Mouse (Mus musculus) cerebellum, postnatal 25 days (tissue): ENCODE measurements around the gene Gm26920.
A peak's percentile ranks its signal among the peaks of the same experiment; 100 is the strongest.

Source experiments
- DNase-seq, 2 experiments: peaks; one replicate each; pipeline ENCODE4 v3.0.0; 2021; ENCODE audit warnings: mixed read lengths in 2 of 2

Gm26920 gene

DNA sequence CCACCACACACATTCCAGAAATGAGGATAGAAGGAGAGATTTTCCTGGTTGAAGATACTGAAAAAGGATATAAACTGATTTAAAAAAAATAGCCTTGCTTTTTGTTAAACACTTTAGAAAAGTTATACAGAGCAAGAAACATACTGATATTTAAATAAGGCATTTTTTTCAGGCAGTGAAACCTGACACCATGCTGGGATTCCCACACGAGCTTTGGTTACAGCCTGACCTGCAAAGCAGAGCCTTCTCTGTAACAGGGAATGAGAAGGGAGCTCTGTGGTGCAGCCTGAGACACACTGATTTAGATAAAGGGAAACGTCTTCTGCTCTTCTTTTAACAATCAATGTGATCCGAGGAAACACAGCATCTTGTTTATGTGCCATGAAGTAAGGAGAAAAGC is 36.6 kb downstream of the Gm26920 start:
- DNase-seq: no peak

DNA sequence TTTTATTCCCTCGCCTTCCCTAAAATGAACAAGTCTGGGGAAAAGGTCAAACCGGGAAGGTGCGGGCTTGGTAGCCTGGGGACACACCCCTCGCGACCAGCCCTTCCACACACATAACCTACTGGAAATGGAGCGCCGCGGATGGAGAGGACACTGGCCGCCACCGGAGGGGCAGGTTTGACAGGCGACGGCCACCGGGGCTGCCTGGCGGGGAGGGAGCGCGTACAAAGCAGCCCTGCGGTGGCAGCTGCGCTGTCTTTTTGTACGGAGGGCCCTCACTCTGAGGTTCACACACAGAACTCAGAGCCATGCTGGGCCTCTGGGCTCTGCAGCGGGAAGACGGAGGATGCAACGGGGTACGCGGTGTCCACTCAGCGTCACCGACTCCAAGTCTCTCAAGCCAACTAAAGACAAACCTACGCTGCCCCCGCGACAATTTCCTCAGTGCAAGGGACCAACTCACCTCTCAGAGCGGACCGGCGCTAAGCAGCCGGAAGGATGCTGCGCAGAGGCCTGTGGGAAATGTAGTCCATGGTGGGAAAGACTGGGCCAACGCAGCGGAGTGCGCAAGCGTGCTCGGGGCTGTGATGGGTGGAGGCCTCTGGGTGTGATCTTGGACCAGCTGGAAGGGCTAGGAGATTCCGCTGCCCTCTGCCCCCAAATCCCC is 39.2 kb downstream of the Gm26920 start, which contains the start of gene Zfp14:
Zfp14 (minus strand) TSS at position 499 of the 667 bp plus-strand sequence.
- DNase-seq: peak; percentile 94 to 96

DNA sequence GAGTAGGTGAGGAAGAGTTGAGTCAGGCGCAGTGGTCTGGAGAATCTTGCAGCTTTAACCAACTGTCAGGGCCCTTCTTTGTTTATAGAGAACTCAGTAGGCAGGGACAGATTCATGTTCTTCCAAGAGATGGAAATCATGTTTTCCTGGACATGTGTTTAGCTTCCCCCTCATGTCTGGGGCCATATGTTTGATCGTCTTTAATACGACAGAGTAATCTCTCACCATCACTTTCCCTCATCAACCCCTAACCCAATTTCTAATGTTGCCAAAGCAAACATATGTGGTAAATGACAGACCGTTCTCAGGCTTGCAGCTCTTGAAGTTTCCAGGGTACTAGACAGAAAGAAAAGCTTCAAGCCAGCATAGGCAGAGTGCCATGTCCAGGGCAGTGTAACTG is 42.1 kb downstream of the Gm26920 start:
- no peak for DNase-seq

DNA sequence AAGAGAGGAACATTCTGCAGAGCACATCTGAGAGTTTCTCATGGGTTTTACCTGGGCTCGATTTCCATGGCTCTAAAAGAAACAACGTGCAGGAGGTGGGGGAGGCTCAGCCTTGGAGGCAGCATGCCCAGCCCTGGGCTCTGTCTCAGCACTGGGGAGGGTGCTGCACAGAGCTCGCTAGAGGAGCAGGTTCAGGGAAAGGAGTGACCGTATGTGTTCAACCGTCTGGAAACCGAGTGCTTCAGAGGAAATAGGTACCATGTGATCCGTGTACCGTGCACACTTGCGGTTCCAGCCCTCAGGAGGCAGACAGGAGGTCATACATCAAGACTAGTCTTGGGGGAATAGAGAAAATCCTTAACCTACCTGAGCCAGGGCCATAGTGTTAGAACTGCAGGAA is 45.9 kb downstream of the Gm26920 start:
- no peak for DNase-seq

DNA sequence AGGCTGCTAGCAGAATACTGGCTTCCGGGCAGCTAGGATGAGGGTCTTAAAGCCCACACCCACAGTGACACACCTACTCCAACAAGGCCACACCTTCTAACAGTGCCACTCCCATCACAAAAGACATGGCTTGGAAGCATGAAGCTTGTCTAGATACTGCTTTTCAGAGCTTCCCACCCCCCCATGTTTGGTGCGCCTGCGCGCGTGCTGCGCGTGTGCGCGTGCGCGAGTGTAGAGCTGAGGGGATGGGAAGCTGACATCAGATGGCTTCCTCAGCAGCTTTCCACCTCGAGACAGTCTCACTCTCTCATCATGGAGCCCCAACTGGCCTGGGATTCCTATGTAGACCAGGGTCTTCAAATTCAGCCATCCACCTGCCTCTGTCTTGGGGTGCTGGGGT is 55.9 kb downstream of the Gm26920 start:
- no peak for DNase-seq

DNA sequence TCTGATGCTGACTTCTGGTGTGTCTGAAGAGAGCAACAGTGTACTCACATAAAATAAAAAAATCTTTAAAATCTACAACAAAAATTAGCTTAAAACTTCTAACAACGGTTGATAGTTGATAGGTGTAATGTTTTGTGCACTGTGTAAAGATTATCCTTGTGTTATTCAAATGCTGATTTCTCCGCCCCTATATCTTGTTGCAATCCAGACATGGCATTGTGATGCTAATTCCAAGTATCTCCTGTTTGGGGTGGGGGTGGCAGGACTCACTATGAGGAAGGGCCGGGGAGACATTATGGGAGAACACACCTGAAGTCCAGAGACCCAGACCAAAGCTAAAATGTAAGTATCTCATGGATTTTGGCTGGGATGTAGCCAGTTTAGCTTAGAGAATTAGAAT is 58.8 kb downstream of the Gm26920 start:
- DNase-seq: no peak

DNA sequence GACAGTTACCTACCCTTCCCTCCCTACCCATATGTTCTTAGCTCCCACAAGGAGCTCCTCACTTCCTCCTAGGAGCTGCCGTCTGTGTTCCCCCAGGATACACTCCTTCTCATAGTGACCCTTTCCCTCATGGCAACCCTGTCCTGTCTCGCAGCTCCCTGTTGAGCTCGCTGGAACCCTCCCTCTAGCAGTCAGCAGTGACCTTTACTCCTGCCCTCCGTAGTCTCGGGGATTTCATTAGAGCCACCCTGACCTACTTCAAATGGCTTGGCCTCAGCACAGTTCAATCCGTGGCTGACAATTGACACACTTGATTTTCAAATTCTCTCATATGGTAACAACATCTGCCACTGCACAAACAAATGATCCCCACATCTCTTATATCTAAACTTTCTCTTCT is 59.5 kb downstream of the Gm26920 start:
- no peak for DNase-seq

DNA sequence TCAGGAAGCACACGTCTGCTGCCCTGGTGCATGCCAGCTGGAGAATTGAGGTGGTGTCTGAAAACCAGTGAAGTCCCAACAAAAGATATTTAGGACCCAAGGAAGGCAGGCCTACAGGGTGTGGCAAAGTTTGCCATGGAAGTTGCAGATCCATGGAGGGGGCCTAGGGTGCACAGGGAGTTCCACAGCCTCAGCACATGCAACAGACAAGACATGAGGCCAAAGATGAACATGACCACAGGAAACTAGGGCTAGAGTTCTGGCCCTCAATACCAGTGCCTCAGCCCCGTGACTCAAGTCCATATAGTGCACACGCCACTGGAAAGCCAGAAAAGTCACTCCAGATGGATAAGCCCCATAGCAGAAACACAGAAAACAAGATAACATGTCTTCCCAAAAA is 61.6 kb downstream of the Gm26920 start:
- DNase-seq: no peak

DNA sequence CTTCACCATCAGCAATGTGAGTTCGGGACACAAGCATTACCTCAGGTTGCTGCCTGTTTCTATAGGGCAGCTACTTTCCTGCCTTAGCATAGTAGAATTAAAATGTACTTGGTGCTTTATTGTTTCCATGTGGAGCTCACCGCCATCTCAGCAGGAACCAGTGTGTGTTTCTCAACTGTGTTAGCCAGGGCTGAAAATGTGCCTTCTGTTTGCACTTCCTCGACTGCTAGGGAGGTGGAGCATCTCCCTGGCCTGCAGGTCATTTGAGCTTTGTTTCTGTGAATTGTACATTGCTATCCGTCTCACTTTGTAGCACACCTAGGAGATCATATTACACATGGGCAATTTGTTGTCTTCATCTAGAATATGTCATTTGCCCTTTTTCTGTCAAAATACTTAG is 62.9 kb downstream of the Gm26920 start:
- DNase-seq: no peak

DNA sequence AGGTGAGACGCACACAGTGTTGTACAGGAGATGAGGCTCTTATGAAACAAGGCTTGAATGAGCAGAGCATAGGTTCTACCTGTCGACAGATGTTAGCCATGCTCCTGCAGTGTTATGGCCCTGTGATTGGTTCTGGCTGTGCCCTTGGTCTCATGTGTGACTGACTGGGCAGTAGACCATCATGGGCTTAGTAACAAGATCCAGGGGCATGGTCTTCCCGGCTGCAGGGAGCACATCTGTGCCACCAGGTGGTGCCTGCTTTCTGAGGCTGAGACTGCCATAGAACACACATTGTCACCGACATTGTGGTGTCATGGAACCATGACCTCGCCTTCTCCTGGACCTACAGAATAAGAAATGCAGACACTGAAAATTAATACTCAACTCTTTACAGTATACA is 64.9 kb downstream of the Gm26920 start:
- no peak for DNase-seq

DNA sequence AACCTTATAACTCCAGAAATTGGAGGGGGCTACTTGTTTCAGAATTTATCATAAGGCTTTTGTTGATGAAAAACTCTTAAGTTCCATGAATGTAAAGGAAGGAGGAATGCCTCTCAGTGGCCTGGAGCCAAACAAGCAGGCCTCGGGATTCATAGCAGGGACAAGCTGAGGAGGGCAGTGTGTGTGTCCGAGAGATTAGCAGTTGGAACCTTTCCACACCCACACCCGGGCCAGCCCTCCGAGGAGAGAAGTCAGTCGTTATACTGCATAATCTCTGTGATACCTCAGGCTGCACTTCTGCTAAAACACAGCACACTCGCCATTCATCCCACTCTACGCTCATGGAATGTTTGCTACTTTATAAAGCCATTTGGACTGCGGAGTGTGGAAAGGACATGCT is 66.4 kb downstream of the Gm26920 start:
- no peak for DNase-seq

DNA sequence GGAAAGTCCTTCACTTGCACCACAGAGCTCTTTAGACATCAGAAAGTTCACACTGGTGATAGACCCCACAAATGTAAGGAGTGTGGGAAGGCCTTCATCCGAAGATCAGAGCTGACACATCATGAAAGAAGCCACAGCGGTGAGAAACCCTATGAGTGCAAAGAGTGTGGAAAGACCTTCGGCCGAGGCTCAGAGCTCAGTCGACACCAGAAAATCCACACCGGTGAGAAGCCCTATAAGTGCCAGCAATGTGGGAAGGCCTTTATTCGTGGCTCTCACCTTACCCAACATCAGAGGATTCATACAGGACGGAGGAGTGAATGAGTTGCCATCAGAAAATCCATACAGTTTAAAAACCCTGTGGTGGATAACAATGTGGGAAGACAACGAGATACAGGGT is 66.9 kb downstream of the Gm26920 start:
- no peak for DNase-seq

DNA sequence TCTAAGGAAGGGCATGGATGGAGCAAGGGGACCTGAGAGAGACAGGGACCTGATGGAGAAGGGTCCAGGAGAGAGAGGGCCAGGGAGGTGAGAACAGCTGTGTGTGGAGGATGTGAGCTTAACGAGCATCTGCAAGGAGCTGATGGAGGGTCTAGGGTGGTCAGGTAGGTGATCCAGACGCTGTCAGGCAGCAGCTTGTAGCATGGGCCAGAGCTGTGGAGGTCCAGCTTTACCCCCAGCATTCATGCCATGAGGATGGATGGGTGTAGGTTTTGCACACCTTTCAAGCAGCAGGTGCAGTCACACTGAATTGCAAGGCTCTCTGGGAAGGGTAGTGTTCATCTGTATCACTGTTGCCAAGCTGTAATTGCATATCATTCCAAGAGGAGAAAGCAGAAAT is 70.7 kb downstream of the Gm26920 start:
- no peak for DNase-seq

DNA sequence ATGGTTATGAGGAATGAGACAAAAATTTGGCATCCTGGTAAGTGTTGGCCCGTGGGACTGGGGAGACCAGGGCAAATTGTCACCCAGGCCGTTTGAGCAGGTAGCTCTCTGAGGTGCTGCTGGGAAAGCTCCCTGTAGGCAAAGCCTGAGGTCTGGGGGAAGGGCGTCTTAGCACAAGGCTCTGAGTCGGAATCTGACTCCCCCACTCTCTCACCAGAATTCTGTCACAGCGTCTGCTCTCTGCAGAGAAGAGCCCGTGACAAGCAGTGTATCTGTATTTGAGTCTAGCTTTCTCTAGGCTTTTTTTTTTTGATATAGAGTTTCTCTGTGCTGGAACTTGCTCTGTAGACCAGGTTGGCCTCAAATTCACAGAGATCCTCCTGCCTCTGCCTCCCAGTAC is 73.0 kb downstream of the Gm26920 start:
- DNase-seq: no peak

DNA sequence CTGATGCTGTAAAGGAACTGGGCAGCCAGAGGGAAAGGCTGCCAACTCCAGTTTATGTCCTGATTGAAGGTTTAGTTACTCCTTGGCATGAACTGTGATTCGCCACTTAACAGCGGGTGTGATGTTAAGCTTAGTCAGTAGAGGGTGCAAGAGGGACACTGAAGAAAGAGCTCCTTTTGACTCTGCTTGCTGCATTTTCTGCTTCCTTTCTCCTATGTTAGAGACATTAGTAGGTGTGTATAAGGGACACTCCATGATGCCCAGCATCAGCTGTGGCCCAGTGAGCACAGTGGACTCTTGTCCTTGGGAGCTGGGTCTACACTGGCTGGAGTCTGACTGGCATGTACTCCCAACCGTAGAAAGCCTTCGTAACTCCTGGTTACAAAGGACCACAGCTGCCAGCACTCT is 77.2 kb downstream of the Gm26920 start:
- DNase-seq: peak; percentile 43 to 69

DNA sequence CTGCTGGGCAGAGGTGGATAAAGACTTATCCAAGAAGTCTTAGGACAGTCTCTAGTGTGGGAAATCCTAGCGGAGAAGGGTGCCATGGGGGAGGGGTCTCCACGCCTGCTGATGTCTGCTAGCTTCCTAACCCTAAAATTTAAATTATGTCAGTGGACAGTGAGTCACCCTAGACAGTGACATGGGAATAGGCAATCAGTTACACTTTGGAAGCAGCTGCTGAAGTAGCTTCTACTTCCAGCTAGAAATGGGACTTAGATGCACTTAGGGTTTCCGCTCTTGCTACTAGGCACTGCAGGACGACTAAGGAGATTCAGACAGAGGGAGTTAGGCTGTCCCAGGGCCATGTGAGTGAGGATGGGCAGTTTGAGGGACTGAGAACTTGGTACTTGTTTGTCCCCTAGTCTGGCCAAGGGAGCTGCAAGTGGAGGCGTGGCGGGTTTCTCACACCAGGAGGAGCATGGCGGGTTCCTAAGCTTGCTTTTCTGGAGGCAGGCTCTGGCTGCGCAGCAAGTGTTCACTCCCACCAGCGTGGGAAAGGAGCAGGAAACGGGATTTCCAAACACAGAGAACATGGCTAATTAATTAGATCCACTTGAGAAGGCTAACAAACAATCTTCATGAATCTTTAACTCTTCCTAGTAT is 79.5 kb downstream of the Gm26920 start:
- DNase-seq: no peak

DNA sequence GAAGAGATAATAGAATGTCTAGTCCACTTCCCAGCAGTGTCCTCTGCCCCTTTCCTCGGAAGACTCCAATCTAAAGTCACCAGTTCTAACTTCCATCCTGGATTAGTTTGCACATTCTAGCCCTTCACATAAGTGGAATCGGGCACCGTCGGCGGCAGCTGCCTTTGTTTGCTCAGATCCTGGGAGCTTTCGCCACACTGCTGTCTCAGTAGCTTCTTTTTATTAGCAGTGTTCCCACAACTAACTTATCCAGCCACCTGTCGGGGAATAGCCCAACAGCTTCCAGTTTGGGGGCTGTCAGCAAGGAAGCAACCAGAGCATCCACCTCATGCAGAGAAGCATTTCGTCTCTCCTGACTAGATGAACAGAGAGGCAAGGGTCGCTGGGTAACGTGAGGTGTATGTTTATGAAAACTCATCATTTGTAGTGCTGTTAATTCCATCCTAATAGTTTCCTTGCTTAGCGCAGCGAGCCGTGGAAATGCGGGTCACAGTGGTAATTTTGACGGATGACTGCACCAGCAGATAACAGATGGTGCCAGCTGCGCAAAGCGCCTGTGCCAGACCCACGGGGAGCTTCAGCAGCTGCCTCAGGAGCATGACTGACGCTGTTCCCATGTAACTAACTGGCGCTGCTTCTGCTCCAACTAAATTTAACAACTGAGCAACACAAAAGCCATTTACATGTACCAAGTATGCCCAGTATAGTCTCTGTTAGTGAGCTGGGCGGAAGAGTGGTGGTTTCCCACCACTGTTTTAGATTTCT is 80.7 kb downstream of the Gm26920 start:
- DNase-seq: peak; percentile 22 to 26

DNA sequence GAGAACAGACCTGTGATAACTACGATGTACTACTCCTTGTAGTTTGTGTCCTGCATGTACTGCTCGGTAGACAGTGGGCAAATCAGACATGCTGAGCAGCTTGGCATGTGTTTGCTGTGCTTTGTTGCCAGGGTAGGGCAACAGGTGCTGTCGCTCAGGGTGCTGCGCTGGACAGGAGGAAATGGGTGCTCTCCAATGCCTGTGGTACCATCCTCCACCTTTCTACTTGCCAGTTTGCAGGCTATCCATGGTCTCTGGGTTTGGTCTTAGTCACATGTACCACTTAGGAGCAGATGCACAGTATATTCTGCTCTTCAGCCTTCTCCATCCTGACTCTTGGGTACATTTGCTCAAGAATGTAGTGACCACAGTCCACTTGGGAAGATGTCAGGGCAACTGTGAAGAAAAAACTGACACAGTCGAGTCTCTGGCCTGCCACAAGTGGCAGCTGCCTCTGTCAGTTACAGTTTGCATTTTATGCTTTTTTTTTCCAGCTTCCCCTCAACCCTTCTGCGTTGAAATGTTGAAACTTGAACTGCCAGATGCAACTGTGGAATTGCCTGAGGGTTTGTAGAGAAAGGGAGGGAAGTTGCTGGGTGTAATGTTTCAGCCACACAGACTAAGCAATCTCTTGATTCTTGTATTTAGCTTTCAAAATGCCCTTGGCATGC is 82.1 kb downstream of the Gm26920 start:
- DNase-seq: no peak

DNA sequence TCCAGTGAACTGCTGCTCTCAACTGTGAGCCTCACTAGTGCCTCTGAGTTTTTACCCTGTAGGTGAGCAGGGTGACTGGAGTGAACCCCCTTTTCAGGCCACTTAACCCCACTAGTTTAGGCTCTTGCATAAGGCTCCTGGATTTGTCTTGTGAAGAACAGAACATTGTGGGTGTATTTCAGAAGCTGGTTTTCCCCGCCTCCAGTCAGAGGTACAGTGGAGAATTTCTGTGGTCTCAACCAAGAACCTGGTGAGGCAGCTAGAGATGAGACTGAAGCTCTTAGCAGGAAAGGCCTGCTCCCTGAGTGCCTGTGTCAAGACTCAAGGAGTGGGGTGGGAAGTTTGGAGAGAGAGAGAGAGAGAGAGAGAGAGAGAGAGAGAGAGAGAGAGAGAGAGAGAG is 82.6 kb downstream of the Gm26920 start:
- DNase-seq: no peak
